19 mouse cellular contexts compared by ENCODE assay signal in the genomic region with DNA sequence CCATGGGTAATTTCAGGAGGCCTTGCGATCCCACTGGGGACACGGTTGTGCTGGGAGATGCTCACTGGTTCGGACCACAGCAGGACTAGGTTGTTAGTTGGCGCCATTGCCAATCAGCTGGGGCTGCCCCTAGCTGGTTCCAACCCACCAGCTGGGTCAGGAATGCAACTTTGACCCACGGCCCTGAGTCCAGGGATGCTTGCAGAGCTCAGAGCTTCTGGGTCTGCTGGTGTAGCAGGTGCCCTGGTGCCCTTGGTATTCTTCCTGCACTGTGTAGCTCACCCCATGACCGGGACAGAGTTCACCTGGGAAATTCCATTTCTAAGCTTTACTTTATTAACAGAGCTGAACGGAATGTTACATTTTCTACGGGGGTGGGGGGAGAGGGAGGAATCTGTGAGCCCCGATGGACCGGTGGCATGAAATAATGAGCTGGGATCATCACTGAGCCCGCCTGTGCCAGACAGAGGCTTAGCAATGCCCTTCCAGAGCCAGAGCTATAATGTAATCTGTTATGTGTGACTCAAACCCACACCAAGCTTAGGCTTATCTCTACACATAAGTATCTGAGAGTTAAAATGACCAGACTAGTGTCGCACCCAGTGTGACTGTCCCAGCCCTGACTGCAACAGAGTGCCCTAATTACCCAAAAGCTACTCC.
DNase-seq lines count a peak whose midpoint lies in the region; ATAC-seq lines count a peak whose summit lies in the region.
"Had no signal": no experiment of that assay in that cellular context is flagged by ENCODE, and none has a peak within 500 bp of the region (broad histone marks: within the 10 kb centered on the region; RNA-seq: fewer than 3 reads in every experiment).

No protein-coding gene starts in this region.

- DNase-seq in hindbrain, embryonic 14.5 days (ENCODE audit: low spot score): no peak
- DNase-seq in retina, adult 2 months (ENCODE audit: low read depth, low spot score): peak; percentile 22
- no peak for DNase-seq in retina, embryonic 14.5 days (ENCODE audit: low spot score)
- peak; percentile 77 to 94 for DNase-seq in kidney, postnatal 25 days
- peak; percentile 36 for DNase-seq in retina, postnatal 1 day
- DNase-seq in left cerebral cortex, postnatal 14 days (ENCODE audit: low spot score in 2 of 2): no peak
- DNase-seq: adrenal gland, postnatal 10 days; cerebellum, adult 11-12 months; gastrocnemius, postnatal 36 days; heart, postnatal 14 days; lung, postnatal 14 days had no signal

- H3K9ac ChIP-seq in hindbrain, embryonic 13.5 days: no peak overlapping the region
- no peak overlapping the region for H3K9ac ChIP-seq in hindbrain, embryonic 14.5 days
- H3K9ac ChIP-seq: embryonic facial prominence, embryonic 13.5 days; limb, embryonic 15.5 days; neural tube, embryonic 15.5 days had no signal

- peak; percentile 43; the same call in 1 of the 2 replicates for ATAC-seq in hindbrain, embryonic 13.5 days (ENCODE audit: low FRiP score)
- ATAC-seq in hindbrain, embryonic 14.5 days (ENCODE audit: low FRiP score): no peak
- no peak for ATAC-seq in erythroblast, adult 5-6 weeks (replicated peaks; ENCODE audit: low FRiP score, poor library complexity, severe bottlenecking)

- intact Hi-C loops in left cerebral cortex, postnatal 14 days (cut with DNase I): no loop called here

- H3K4me1 ChIP-seq in hindbrain, embryonic 13.5 days (replicated peaks): 0 out of 2 replicates have a peak, but pooled peaks cover 3% of the 10 kb centered on the region
- no peaks in the 10 kb centered on the region; the same call in 1 of the 2 replicates for H3K4me1 ChIP-seq in hindbrain, embryonic 14.5 days (replicated peaks; ENCODE audit: control insufficient read depth, insufficient read depth, low read length)
- H3K4me1 ChIP-seq: embryonic facial prominence, embryonic 13.5 days; limb, embryonic 15.5 days; megakaryocyte, embryonic 14.5 days; neural tube, embryonic 15.5 days had no signal

- WGBS in hindbrain, embryonic 13.5 days: 88% methylated on average over 12 of the region's 12 CpGs
- WGBS in hindbrain, embryonic 14.5 days: 82% methylated on average over 12 of the region's 12 CpGs

- H3K36me3 ChIP-seq in hindbrain, embryonic 13.5 days: no peaks in the 10 kb centered on the region
- no peaks in the 10 kb centered on the region for H3K36me3 ChIP-seq in hindbrain, embryonic 14.5 days (replicated peaks; ENCODE audit: control insufficient read depth, insufficient read depth)
- H3K36me3 ChIP-seq: embryonic facial prominence, embryonic 13.5 days; limb, embryonic 15.5 days; neural tube, embryonic 15.5 days had no signal

- 0 out of 2 replicates have a peak, but pooled peaks cover 5% of the 10 kb centered on the region for H3K27me3 ChIP-seq in hindbrain, embryonic 13.5 days
- H3K27me3 ChIP-seq in hindbrain, embryonic 14.5 days (ENCODE audit: control insufficient read depth, insufficient read depth, low read length): no peaks in the 10 kb centered on the region
- H3K27me3 ChIP-seq: CH12.LX; limb, embryonic 15.5 days; megakaryocyte, embryonic 14.5 days had no signal

- no peak overlapping the region for H3K4me2 ChIP-seq in hindbrain, embryonic 13.5 days
- no peak overlapping the region for H3K4me2 ChIP-seq in hindbrain, embryonic 14.5 days (replicated peaks)
- H3K4me2 ChIP-seq: embryonic facial prominence, embryonic 13.5 days; limb, embryonic 15.5 days; neural tube, embryonic 15.5 days had no signal

- no peak overlapping the region for H3K4me3 ChIP-seq in hindbrain, embryonic 13.5 days
- H3K4me3 ChIP-seq in hindbrain, embryonic 14.5 days (replicated peaks; ENCODE audit: low read length): no peak overlapping the region
- H3K4me3 ChIP-seq: embryonic facial prominence, embryonic 13.5 days; limb, embryonic 15.5 days; megakaryocyte, embryonic 14.5 days; myocyte; neural tube, embryonic 15.5 days had no signal

- H3K9me3 ChIP-seq in hindbrain, embryonic 13.5 days: no peaks in the 10 kb centered on the region
- no peaks in the 10 kb centered on the region for H3K9me3 ChIP-seq in hindbrain, embryonic 14.5 days (ENCODE audit: control insufficient read depth, low read length)
- H3K9me3 ChIP-seq: embryonic facial prominence, embryonic 13.5 days; limb, embryonic 15.5 days; neural tube, embryonic 15.5 days had no signal

- no peak overlapping the region for H3K27ac ChIP-seq in hindbrain, embryonic 13.5 days
- H3K27ac ChIP-seq in hindbrain, embryonic 14.5 days: no peak overlapping the region
- H3K27ac ChIP-seq: embryonic facial prominence, embryonic 13.5 days; limb, embryonic 15.5 days; neural tube, embryonic 15.5 days had no signal

Comparison
In these comparisons a context has a peak if more than half of its experiments do, and no peak if none do; other contexts are left out.
1. DNase-seq: peak in retina, adult 2 months (single experiment), kidney, postnatal 25 days (2 of 2) and retina, postnatal 1 day (single experiment); none in hindbrain, embryonic 14.5 days (single experiment), retina, embryonic 14.5 days (single experiment) and left cerebral cortex, postnatal 14 days (0 of 2).